Mouse (Mus musculus): ENCODE measurements around the gene Marveld2. TPM values are rescaled to one million over a fixed set of nuclear protein-coding genes. Genes with fewer than 3 reads are reported as not detected.
A peak's percentile ranks its signal among the peaks of the same experiment; 100 is the strongest.

Gene Marveld2
- 1.4 and 1.7 TPM in 2 replicates for total RNA-seq (2017)

GRCm38 (mm10) chr13:100616181-100617087, at the start of gene Marveld2:
TSS of gene Marveld2 (minus strand) at chr13:100616971.
- peak; percentile 76 for ATAC-seq (replicated peaks; ENCODE audit: low read depth, poor library complexity, severe bottlenecking)

GRCm38 (mm10) chr13:100659864-100660456, 43.2 kb upstream of the Marveld2 start:
- ATAC-seq (replicated peaks; ENCODE audit: low read depth, poor library complexity, severe bottlenecking) = peak; percentile 83

DNA sequence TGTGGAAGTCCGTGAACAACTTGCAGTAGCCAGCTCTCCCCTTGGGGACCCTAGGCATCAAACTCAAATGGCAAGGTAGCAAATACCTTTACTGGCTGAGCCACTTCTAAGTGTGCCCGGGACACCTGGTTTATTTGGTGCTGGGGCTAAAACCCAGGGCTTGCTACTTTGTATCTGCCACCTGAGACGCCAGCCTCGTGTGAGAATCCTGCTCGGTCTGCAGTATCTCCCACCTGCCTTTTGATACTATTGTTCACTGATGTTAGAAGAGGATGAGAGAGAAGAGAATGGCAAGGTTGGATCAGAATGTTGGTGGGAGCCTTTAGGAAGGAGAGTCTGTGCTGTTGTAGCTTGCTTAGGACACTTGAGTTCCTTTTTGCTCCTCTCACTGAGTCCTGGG, 41.3 kb upstream of the Marveld2 start:
- no peak for ATAC-seq (replicated peaks; ENCODE audit: low read depth, poor library complexity, severe bottlenecking)

DNA sequence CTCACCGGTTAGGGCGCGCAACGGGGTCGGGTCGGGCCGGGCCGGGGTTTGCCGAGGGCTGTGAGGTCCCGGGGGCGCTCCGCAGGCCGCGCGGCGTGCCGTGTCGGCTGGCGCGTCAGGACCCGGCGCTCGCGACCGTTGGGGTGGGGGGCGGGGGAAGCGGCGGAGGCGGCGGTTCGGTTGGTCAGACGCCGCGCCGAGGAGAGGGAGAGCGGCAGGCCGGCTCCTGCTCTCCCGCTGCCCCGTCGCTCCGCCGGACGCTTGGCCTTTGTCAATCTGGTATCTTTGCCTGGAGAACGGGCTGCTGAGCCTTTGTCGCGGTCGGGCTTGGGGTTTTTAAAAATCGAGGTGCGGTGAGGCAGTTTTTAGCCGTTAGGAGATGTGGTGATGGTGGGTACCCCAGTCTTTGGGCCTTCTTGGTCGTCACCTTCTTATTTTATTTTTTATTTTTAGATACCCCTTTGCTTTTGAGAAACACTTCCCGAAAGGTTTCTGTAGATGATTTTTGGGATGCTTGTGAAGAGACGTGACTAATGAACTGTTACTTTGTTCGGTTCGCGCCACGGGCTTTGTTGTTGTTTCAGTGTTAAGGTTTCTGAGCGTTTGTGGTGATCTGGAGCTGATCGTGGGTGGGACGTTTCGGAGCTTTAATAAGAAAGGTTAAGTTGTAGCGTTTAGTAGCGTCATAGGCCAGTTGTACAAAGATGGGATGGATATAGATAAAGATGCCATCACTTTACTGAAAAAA, 34.8 kb upstream of the Marveld2 start, which contains the start of gene Taf9:
Taf9 (plus strand) TSS at position 141 of the 748 bp plus-strand sequence.
- ATAC-seq (replicated peaks; ENCODE audit: low read depth, poor library complexity, severe bottlenecking) = peak; percentile 7; the same call in 1 of the 2 replicates

DNA sequence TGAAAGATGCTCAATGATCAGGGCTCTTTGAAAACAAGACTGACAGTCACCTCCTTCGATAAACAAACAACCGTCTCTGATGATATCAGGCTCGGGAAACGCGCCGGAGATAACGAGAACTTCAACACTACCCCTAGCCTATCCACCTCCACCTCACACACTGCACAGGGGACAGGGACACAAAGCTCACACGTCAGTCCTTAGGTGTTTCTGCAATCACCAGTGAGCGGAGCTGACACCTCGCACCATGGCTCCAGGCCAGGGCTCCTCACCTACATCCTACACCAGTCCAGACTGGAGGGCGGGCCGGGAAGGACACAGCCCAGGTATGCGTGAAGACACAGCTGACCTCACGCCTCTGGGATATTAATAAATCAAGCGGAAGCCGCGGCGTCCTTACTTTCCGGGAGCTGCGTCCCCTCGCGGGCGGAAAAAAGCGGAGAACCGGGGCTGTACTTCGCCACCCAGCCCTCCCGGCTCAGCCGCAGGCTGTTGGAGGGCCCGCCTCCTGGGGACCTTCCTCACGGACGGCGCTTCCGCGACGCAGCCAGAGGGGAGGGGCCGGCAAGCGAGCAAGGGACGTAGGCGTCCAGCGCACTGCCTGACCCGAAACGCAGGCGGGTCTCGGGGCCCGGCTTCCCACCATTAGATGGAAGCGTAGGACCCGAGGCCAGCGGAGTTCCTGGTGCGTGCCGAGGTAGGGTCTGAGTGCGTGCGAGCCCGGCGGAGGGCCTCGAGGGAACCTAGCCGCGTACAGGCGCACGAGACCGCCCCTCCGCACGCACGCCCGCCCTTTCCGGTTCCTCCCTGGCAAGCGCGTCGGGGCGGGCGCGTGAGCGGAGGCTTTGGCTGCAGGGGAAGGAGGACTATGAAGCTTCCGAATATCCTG, 34.0 kb upstream of the Marveld2 start, which contains the start of the genes Ak6 and Rad17:
Ak6 (plus strand) TSS at position 430 of the 889 bp plus-strand sequence.
Rad17 (minus strand) TSS at position 502 of the 889 bp plus-strand sequence.
- peak; percentile 95 for ATAC-seq (replicated peaks; ENCODE audit: low read depth, poor library complexity, severe bottlenecking)

- no peak for ATAC-seq (replicated peaks; ENCODE audit: low read depth, poor library complexity, severe bottlenecking)
Observed at GRCm38 (mm10) chr13:100648223-100648622, 31.5 kb upstream of the Marveld2 start.

- peak; percentile 76 for ATAC-seq (replicated peaks; ENCODE audit: low read depth, poor library complexity, severe bottlenecking)
Observed at GRCm38 (mm10) chr13:100642471-100643209, 25.9 kb upstream of the Marveld2 start.

- peak; percentile 99 for ATAC-seq (replicated peaks; ENCODE audit: low read depth, poor library complexity, severe bottlenecking)
Observed at GRCm38 (mm10) chr13:100634106-100634691, 17.4 kb upstream of the Marveld2 start.

GRCm38 (mm10) chr13:100622241-100622640, 5.5 kb upstream of the Marveld2 start:
- ATAC-seq (replicated peaks; ENCODE audit: low read depth, poor library complexity, severe bottlenecking) = no peak

- ATAC-seq (replicated peaks; ENCODE audit: low read depth, poor library complexity, severe bottlenecking) = no peak
Observed at GRCm38 (mm10) chr13:100617583-100617982, 812 bp upstream of the Marveld2 start.

GRCm38 (mm10) chr13:100612903-100613302, 3.9 kb downstream of the Marveld2 start:
- ATAC-seq (replicated peaks; ENCODE audit: low read depth, poor library complexity, severe bottlenecking) = no peak

- ATAC-seq (replicated peaks; ENCODE audit: low read depth, poor library complexity, severe bottlenecking) = no peak
Observed at GRCm38 (mm10) chr13:100612251-100612650, 4.5 kb downstream of the Marveld2 start.

DNA sequence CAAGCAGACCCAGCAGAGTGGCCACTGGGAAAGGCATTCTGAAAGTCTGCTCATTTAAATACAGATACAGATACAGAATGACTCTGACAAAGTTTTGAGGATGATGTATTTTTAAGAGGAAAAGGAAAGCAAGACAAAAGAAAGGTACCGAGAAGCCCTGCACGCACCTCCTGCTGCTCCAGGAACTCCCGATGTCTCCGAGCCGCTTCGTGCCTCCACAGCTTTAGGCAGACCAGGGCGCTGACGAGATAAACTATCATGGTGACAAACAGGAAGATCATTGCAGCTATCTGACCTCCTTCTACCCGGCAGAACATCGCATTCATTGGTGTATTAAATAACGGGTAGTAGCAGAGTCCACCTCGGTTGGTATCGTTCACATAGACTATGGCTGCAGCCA, 5.5 kb downstream of the Marveld2 start:
- ATAC-seq (replicated peaks; ENCODE audit: low read depth, poor library complexity, severe bottlenecking) = no peak

DNA sequence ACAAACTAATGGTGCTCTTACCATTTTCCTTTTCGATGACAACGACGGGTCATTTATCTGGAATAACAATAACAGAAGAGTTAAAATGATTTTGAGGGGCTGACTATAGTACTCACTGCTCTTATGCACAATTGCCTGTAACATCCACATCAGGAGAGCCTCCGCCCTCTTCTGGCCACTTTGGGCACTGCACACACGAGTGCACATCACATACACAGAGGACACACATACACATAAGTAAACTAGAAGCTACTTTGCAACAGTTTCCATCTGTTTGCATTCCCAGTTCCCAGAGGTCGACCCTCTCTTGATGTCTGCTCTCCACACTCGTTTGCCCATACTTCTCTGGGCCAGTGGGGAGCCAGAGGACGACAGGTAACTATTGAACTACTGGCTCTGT, 9.0 kb downstream of the Marveld2 start:
- no peak for ATAC-seq (replicated peaks; ENCODE audit: low read depth, poor library complexity, severe bottlenecking)

GRCm38 (mm10) chr13:100605845-100606244, 10.9 kb downstream of the Marveld2 start:
- ATAC-seq (replicated peaks; ENCODE audit: low read depth, poor library complexity, severe bottlenecking) = no peak

GRCm38 (mm10) chr13:100603738-100604095, 13.1 kb downstream of the Marveld2 start:
- no peak for ATAC-seq (replicated peaks; ENCODE audit: low read depth, poor library complexity, severe bottlenecking)

GRCm38 (mm10) chr13:100603031-100603737, 13.6 kb downstream of the Marveld2 start:
- ATAC-seq (replicated peaks; ENCODE audit: low read depth, poor library complexity, severe bottlenecking) = no peak

All from common myeloid progenitor, adult 5-6 weeks (primary cell).